Mouse (Mus musculus) liver, embryonic 11.5 days (tissue): ENCODE data around the gene Slc2a4. TPM values are rescaled to one million over a fixed set of nuclear protein-coding genes. Genes with fewer than 3 reads are reported as not detected.

Experiments
- ATAC-seq: fragments of 200-750 bp; cut with Nextera tagmentation; replicated peaks from 2 replicates; pipeline ENCODE4 v1.8.0; 2017; ENCODE audit warnings: moderate number of reproducible peaks, mild to moderate bottlenecking, moderate TSS enrichment, moderate library complexity; ENCODE audit not compliant: low FRiP score
- DNase-seq: peaks from one replicate; pipeline ENCODE4 v3.0.0-alpha.2; 2017; ENCODE audit warnings: low spot score
- H3K27ac ChIP-seq: fragments of 300-500 bp; sonication (generic); 2 replicates; pipeline ENCODE4 v1.5.1; 2014; ENCODE audit warnings: mild to moderate bottlenecking, low read depth, low read length, control low read depth
- H3K27me3 ChIP-seq: fragments of 300-500 bp; sonication (generic); replicated peaks from 2 replicates; pipeline ENCODE4 v1.6.1; 2014; ENCODE audit warnings: low read length, mixed read lengths; ENCODE audit not compliant: control insufficient read depth, insufficient read depth
- H3K36me3 ChIP-seq: fragments of 300-500 bp; sonication (generic); 2 replicates; pipeline ENCODE4 v1.6.1; 2014; ENCODE audit warnings: mild to moderate bottlenecking, low read length, moderate library complexity, mixed read lengths; ENCODE audit not compliant: control insufficient read depth, insufficient read depth
- H3K4me1 ChIP-seq: fragments of 300-500 bp; sonication (generic); replicated peaks from 2 replicates; pipeline ENCODE4 v1.6.1; 2014; ENCODE audit warnings: low read length, mixed read lengths; ENCODE audit not compliant: control insufficient read depth, insufficient read depth
- H3K4me2 ChIP-seq: fragments of 300-500 bp; sonication (generic); 2 replicates; pipeline ENCODE4 v1.6.1; 2014; ENCODE audit warnings: mild to moderate bottlenecking, control low read depth, moderate library complexity
- H3K4me3 ChIP-seq: fragments of 300-500 bp; sonication (generic); 2 replicates; pipeline ENCODE4 v1.5.1; 2014; ENCODE audit warnings: low read depth, low read length, control low read depth
- H3K9ac ChIP-seq: fragments of 300-500 bp; sonication (generic); 2 replicates; pipeline ENCODE4 v1.6.1; 2014; ENCODE audit warnings: low read depth, low read length, control low read depth
- H3K9me3 ChIP-seq: fragments of 300-500 bp; sonication (generic); 2 replicates; pipeline ENCODE4 v1.6.1; 2016; ENCODE audit warnings: low read length, inconsistent platforms, mixed read lengths; ENCODE audit not compliant: control insufficient read depth
- WGBS: fragments of 180-500 bp; shearing (Covaris S2); extraction: QIAGEN DNeasy Blood & Tissue Kit; methylation state at CpG from one replicate; pipeline ENCODE4 v1.1.7; 2014; 5-methylcytosine and 5-hydroxymethylcytosine counted together
- polyA plus RNA-seq: library from polyadenylated mRNA; unstranded; fragments of >200 nt; fragmentation: Nextera tagmentation; extraction: Ambion mirVana; gene quantifications from 2 replicates; pipeline ENCODE4 v1.2.1, GENCODE M21; 2014

Gene Slc2a4
- polyA plus RNA-seq, 1 experiment from 2014 or later = 7.0 TPM

DNA sequence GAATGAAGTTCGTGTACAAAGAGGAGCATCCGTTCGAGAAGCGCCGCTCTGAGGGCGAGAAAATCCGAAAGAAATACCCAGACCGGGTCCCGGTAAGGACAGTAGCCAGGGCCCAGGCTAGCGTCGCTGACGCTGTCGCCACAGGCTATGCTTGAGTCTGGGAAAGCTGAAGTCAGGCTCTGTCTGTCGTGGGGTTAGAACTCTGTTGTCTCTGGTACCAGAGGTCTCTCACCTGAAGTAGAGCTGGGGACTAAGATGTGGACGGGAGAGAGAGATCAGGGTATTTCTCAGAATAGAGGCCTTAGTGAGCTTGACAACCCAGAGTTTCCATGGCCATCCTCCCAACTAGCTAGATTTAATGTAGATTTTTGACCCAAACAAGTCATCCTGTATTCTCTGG, 43.7 kb upstream of the Slc2a4 start:
- ATAC-seq = 0 out of 2 replicates have a peak, but pooled peaks have one; percentile 16
- under 1% methylated on average over 15 of the region's 15 CpGs for WGBS
- peaks cover 26% of the 10 kb centered on the region for H3K36me3 ChIP-seq
- H3K4me2 ChIP-seq = peak overlapping the region; percentile 87
- no peaks in the 10 kb centered on the region for H3K27me3 ChIP-seq
- H3K9ac ChIP-seq = peak overlapping the region; percentile 79
- H3K4me3 ChIP-seq = peak overlapping the region; percentile 67
- no peaks in the 10 kb centered on the region for H3K9me3 ChIP-seq
- H3K27ac ChIP-seq = peak overlapping the region; percentile 88
- H3K4me1 ChIP-seq = peaks cover 13% of the 10 kb centered on the region; the same call in 1 of the 2 replicates
- DNase-seq = no peak

DNA sequence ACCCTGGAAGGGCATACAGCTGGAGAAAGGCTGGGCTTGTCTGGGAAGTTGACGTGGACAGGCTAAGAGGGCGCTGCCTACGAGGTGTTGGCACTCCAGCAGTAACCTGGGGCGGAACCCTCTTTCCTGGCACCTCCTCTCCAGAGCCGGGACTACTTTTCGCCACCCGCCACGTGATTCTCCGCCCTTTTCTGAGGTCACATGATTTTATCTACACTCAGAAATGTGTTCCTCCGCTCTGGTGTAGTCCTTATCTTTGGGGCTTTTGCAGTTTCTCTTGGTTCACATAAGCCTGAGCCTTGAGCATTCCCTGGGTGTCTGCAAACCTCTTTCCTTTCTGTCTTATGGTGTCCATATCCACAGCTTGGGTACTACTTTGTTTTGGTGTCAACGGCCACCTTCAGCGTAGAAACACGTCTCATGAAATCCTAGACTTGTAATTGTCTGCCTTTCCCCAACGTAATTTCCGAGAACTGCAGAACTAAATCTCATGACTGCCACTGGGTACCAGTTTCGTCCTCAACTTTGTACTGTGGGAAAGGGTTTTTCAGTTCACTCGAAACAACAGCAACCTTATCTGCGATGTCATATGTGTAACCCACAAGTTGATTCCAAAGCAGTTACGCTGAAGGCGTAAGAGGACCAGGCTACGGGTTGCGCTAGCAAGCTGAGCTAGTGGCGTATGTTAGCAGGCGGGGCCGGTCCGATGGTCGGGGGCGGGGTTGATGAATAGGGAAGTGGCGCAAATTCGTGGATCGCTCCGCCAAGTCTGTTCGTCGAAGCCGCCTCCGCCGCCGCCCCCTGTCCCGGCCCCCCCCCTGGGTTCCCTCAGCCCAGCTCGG, 43.1 kb upstream of the Slc2a4 start, which contains the start of gene Gabarap:
Gene Gabarap, plus strand, starts transcription at position 294 of the 842 bp plus-strand sequence.
- Histone ChIP-seq H3K36me3 (peaks cover 32% of the 10 kb centered on the region), H3K4me3 (peak within 1 kb of the TSS; percentile 67), H3K27ac (peak within 1 kb of the TSS; percentile 88), H3K9me3 (no peaks in the 10 kb centered on the region), H3K27me3 (no peaks in the 10 kb centered on the region), H3K9ac (peak within 1 kb of the TSS; percentile 79), H3K4me2 (peak within 1 kb of the TSS; percentile 87), H3K4me1 (peaks cover 13% of the 10 kb centered on the region; the same call in 1 of the 2 replicates)
- DNase-seq (peak; percentile 96), ATAC-seq (peak; percentile 72)
- under 1% methylated on average over 40 of the region's 40 CpGs for WGBS

DNA sequence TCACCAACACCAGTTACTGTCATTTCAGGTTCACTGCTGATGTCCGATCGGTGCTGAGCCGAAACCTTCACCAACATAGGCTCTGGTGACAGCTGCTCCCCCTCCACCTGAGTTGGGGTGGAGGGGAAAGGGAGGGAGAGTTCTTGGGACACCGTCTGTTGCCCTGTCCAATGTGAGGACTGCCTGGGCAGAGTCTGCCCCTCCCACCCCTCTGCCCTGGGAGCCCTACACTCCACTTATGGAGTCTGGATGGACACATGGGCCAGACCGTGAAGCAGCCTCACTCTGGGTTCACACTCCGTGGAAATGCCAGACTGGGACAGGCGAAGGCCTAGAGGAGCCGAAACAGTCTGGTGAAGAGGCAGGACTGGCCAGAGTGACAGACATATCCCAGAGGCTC, 42.0 kb upstream of the Slc2a4 start:
- no peak overlapping the region for H3K4me2 ChIP-seq
- no peak overlapping the region for H3K9ac ChIP-seq
- DNase-seq (no peak), ATAC-seq (no peak)
- H3K27me3 ChIP-seq = no peaks in the 10 kb centered on the region
- H3K4me3 ChIP-seq = no peak overlapping the region
- H3K36me3 ChIP-seq = peaks cover 39% of the 10 kb centered on the region
- peaks cover 13% of the 10 kb centered on the region; the same call in 1 of the 2 replicates for H3K4me1 ChIP-seq
- WGBS = 90% methylated on average over 8 of the region's 8 CpGs
- H3K27ac ChIP-seq = peak overlapping the region; percentile 88; the same call in 1 of the 2 replicates
- H3K9me3 ChIP-seq = no peaks in the 10 kb centered on the region

DNA sequence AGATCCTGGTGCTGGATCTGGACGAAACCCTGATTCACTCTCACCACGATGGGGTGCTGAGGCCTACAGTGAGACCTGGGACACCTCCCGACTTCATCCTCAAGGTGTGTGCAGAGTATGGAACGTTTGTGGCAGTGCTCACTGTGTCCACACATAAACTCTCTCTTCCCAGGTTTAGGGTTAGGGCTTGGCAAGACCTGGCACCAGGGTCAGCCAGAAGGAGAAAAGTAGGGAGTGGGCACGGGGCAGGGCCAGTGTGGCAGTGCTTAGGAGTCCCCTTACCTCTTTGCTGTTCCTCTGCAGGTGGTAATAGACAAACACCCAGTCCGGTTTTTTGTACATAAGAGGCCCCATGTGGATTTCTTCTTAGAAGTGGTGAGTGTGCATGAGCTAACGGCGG, 36.4 kb upstream of the Slc2a4 start:
- ATAC-seq (no peak), DNase-seq (no peak)
- WGBS = 86% methylated on average over 8 of the region's 8 CpGs
- H3K9ac ChIP-seq = no peak overlapping the region
- no peak overlapping the region for H3K4me3 ChIP-seq
- H3K36me3 ChIP-seq = peaks cover 36% of the 10 kb centered on the region
- no peak overlapping the region for H3K27ac ChIP-seq
- H3K9me3 ChIP-seq = no peaks in the 10 kb centered on the region
- no peak overlapping the region for H3K4me2 ChIP-seq
- peaks cover 19% of the 10 kb centered on the region for H3K4me1 ChIP-seq
- no peaks in the 10 kb centered on the region for H3K27me3 ChIP-seq

DNA sequence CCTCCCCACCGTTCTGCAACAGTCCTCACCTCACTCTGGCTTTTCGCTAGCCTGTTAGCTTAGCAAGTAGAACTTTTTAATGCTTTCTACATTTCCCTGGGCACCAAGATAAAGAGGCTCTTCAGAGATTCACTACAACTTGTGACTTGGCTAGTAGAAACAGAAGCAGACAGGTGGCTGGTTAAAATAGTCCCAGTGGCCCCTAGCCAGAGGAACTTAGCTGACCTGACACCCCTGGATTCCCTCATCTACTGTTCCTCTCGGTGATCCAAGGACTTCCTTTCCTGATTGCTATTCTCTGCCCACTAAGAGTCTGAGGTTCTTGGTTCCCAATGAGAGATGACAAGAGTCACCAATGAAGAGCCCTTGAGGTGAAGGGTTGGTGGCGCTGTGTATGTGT, 35.4 kb upstream of the Slc2a4 start:
- Histone ChIP-seq H3K36me3 (peaks cover 27% of the 10 kb centered on the region), H3K27me3 (no peaks in the 10 kb centered on the region), H3K4me3 (peak overlapping the region; percentile 94), H3K27ac (peak overlapping the region; percentile 45; the same call in 1 of the 2 replicates), H3K4me1 (peaks cover 19% of the 10 kb centered on the region), H3K9ac (peak overlapping the region; percentile 92; the same call in 1 of the 2 replicates), H3K4me2 (peak overlapping the region; percentile 92), H3K9me3 (no peaks in the 10 kb centered on the region)
- ATAC-seq = no peak
- DNase-seq = no peak
- WGBS = 78% methylated on average over 4 of the region's 4 CpGs

DNA sequence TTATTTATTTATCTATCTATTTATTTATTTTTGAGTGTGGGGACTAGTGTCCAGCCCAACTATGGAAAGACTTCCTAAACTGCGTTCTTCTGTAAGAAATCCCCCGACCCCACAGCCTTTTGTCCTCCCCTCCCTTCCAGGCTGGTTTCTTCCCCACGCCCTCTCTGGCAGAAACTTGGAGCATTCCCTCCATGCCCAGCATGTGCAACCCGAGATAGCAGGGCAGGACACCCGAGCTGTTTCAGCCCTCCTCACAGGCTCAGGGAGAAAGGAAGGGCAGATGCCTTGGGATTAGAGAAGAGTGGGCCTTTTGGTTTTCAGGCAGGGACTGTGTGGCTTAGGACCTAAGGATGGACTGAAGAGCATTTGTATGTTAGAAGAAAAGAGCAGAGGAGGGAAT, 34.9 kb upstream of the Slc2a4 start:
- WGBS = 41% methylated on average over 5 of the region's 5 CpGs
- peaks cover 26% of the 10 kb centered on the region for H3K36me3 ChIP-seq
- H3K4me3 ChIP-seq = peak overlapping the region; percentile 94

DNA sequence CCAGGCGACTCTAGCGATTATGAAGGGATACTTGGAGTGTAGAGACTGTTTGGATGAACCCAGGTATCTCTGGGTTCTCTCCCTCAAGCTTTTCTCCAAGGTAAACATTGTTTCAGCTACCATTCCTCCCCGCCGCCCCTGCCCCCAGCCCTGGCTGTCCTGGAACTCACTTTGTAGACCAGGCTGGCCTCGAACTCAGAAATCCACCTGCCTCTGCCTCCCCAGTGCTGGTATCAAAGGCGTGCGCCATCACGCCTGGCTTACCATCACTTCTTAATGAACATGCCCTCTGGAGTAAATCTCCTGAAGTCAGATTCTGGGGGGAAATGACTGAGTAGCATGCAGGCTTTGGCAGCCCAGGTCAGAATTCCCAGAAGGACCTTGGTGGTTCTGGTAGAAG, 34.2 kb upstream of the Slc2a4 start, which contains the start of gene Elp5:
Gene Elp5, minus strand, starts transcription at position 293 of the 400 bp plus-strand sequence.
- Histone ChIP-seq H3K36me3 (peaks cover 26% of the 10 kb centered on the region), H3K9ac (peak within 1 kb of the TSS; percentile 92), H3K4me2 (peak within 1 kb of the TSS; percentile 92), H3K27ac (peak within 1 kb of the TSS; percentile 99), H3K4me3 (peak within 1 kb of the TSS; percentile 94), H3K4me1 (peaks cover 19% of the 10 kb centered on the region), H3K9me3 (no peaks in the 10 kb centered on the region), H3K27me3 (no peaks in the 10 kb centered on the region)
- ATAC-seq (no peak), DNase-seq (no peak)
- 49% methylated on average over 8 of the region's 8 CpGs for WGBS

More for the DNA sequence above, 34.9 kb upstream of the Slc2a4 start:
- peak overlapping the region; percentile 92 for H3K4me2 ChIP-seq
- H3K9ac ChIP-seq = peak overlapping the region; percentile 92
- no peak for DNase-seq
- H3K9me3 ChIP-seq = no peaks in the 10 kb centered on the region
- ATAC-seq = no peak
- H3K4me1 ChIP-seq = peaks cover 19% of the 10 kb centered on the region
- H3K27me3 ChIP-seq = no peaks in the 10 kb centered on the region
- H3K27ac ChIP-seq = peak overlapping the region; percentile 45; the same call in 1 of the 2 replicates

DNA sequence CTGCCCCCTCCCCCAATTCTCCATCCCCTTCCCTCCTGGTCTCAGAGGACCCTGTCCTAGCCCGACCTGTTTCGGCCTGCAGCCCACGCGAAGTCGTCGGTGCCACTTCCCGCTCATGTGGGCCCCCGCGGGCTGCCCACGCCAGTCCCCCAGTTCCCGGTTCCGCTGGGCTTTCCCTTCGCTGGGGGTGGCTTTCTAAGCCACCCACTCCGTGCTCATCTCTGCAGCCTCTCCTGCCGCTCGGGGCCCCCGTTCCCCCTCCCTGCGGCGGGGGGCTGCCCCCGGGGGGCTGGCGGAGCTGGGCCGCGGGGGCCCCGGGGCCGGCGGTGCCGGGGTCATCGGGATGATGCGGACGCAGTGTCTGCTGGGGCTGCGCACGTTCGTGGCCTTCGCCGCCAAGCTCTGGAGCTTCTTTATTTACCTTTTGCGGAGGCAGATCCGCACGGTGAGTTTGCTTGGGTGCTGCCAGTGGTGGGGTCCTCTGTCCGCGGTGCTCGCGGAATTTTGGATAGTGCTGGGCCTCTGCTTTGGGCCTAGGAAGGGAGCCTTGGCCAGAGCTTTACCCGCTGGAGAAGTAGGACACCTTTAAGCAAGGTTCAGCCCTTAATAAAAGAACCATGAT, 33.3 kb upstream of the Slc2a4 start, which contains the start of gene Ctdnep1:
Gene Ctdnep1, plus strand, starts transcription at position 16 of the 622 bp plus-strand sequence.
- Histone ChIP-seq H3K9ac (peak within 1 kb of the TSS; percentile 92), H3K9me3 (no peaks in the 10 kb centered on the region), H3K27ac (peak within 1 kb of the TSS; percentile 99), H3K4me2 (peak within 1 kb of the TSS; percentile 92), H3K4me1 (peaks cover 19% of the 10 kb centered on the region), H3K36me3 (peaks cover 22% of the 10 kb centered on the region), H3K27me3 (no peaks in the 10 kb centered on the region), H3K4me3 (peak within 1 kb of the TSS; percentile 94)
- DNase-seq (no peak), ATAC-seq (peak; percentile 0; the same call in 1 of the 2 replicates)
- under 1% methylated on average over 42 of the region's 43 CpGs for WGBS
